Mouse (Mus musculus) heart, adult 18-20 months (tissue): ENCODE results near the gene Psma6. TPM values are rescaled to one million over a fixed set of nuclear protein-coding genes. Genes with fewer than 3 reads are reported as not detected.
A peak's percentile ranks its signal among the peaks of the same experiment; 100 is the strongest.

ENCODE experiments used
- DNase-seq, 2 experiments: peaks; one replicate each; pipeline ENCODE4 v3.0.0; 2021 to 2022; ENCODE audit warnings: mixed read lengths in 1 of 2
- total RNA-seq, 2 experiments: library from RNA; stranded (reverse); gene quantifications; 2 replicates each; pipeline ENCODE4 v1.2.3; 2021

Gene Psma6
- total RNA-seq, 2 experiments from 2014 or later = 171 to 180 TPM

DNA sequence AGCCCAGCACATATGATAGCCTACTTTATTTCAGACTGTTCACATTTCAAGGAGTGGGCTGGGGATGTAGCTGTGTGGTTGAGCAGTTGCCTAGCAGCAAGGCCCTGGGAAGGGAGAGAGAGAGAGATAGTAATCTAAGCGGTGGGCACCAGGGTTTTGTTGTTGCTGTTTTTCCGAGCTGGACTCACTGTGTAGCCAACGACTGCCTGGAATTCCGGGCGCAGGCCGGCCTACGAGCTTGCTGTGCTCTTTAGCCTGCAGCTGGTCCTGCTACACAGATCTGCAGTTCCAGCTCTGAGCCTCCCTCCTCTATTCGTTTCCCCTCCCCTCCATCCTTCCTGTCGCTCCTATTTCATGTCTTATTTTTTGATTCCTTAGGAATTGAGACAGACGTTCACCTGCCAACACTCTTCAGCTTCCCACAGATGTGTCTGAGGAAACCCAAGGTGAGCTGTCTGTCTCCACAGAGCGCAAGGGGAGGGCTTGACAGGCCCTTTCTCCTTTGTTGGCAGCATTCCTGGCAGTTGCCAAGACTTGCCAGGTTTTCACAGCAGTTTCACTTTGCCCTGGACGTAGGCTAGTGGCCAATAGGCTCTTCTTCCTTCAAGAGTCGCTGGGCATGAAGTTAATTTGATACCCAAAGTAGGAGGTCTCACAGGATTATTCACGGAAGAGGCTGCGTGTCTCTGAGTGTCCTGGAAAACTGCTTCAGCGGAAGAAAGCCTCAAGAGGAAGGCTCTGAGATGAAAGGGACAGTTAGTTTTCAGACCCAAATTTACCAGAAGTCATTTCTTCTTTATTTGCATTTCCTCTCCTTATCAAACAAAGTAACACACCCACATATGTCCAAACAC lies 80.2 kb downstream of the Psma6 start:
- DNase-seq = peak; percentile 75 to 77

DNA sequence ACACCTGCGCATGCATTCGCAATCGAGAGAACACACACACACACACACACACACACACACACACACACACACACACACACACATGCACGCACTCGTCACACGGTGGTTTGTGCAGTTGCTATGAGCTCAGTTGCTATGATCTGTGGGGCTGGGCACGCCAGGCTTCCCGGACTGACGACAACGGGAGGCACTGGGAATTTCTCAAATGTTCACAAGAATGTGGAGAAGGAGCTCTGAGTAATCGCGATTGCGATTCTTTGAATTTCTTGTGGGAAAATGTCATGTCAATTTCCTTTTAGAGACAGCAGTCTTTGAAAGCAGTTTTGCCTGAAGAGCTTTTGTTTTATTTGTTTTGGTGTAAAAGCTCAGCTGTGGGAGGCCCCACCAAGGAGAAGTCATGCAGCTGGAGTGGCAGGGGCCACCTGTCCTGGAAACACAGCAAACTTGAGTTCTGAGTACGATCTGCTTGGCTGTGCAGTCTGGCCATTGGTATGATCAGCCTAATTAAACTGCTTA lies 80.9 kb downstream of the Psma6 start:
- DNase-seq = peak; percentile 46 to 47

DNA sequence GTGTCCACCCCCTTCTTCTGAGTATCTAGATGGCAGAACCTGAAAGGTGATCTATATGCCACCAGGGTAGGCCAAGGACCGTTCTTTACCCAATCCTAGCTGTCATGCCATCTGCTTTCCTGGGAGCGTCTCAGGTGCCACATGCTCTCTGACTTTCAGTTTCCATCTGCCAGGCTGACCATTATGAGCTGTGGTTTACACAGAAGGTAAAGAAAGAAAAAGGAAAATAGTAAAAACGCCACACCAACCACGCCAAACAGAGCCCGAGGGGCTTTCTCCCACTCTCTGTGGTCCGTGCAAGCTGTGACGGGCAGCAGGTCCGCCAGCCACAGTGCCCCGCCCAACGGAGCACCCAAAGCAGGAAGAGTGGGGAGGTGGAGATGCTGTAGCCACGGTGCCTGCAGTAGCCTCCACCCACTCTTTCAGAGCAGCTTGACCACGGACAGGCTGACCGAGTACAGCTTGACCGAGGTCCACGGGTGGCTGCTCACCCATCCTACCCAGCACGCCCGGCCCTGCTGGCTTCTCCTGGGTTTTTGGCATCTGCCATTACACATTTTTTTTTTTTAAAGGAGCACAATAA lies 81.5 kb downstream of the Psma6 start:
- peak; percentile 53 to 69 for DNase-seq

GRCm38 (mm10) chr12:55466088-55466701 lies 82.2 kb downstream of the Psma6 start:
- DNase-seq = peak; percentile 64 to 68

GRCm38 (mm10) chr12:55466816-55467215 lies 82.8 kb downstream of the Psma6 start:
- peak in 1 of 2 experiments; percentile 25 for DNase-seq

GRCm38 (mm10) chr12:55467331-55468180 lies 83.5 kb downstream of the Psma6 start:
- DNase-seq = peak in 1 of 2 experiments; percentile 25

Other genes starting within 250 kb of the Psma6 start
- gene Srp54b, start 229.1 kb upstream of the Psma6 start, total RNA-seq = 10 to 100 TPM; 37.7 to 43.7 TPM
- gene 1700047I17Rik2, start 184.6 kb upstream of the Psma6 start, total RNA-seq = under 1 TPM in 1 of 2 experiments, not detected in 1; 0.80 TPM
- 10 to 100 TPM; 27.7 to 29.8 TPM for gene Srp54c, start 154.1 kb upstream of the Psma6 start, total RNA-seq
- gene 1110008L16Rik, start 84.6 kb upstream of the Psma6 start, total RNA-seq = 10 to 100 TPM in 1 of 2 experiments, 1 to 10 TPM in 1; 9.6 to 10.7 TPM
- gene Ppp2r3c, start 81.2 kb upstream of the Psma6 start, total RNA-seq = 10 to 100 TPM in 1 of 2 experiments, 1 to 10 TPM in 1; 8.4 to 10.3 TPM
- gene Nfkbia, start 108.4 kb downstream of the Psma6 start, total RNA-seq = 10 to 100 TPM; 59.5 to 74.3 TPM
- gene Aldoart2, start 181.0 kb downstream of the Psma6 start, total RNA-seq = not detected
- not detected for gene Insm2, start 215.2 kb downstream of the Psma6 start, total RNA-seq